Mouse (Mus musculus): ENCODE measurements around the gene Fes. TPM values are rescaled to one million over a fixed set of nuclear protein-coding genes. Genes with fewer than 3 reads are reported as not detected.

Fes gene
- polyA plus RNA-seq (2015; fragmentation: Nextera tagmentation; extraction: Ambion mirVana) = 6.0 and 7.7 TPM in 2 replicates

DNA sequence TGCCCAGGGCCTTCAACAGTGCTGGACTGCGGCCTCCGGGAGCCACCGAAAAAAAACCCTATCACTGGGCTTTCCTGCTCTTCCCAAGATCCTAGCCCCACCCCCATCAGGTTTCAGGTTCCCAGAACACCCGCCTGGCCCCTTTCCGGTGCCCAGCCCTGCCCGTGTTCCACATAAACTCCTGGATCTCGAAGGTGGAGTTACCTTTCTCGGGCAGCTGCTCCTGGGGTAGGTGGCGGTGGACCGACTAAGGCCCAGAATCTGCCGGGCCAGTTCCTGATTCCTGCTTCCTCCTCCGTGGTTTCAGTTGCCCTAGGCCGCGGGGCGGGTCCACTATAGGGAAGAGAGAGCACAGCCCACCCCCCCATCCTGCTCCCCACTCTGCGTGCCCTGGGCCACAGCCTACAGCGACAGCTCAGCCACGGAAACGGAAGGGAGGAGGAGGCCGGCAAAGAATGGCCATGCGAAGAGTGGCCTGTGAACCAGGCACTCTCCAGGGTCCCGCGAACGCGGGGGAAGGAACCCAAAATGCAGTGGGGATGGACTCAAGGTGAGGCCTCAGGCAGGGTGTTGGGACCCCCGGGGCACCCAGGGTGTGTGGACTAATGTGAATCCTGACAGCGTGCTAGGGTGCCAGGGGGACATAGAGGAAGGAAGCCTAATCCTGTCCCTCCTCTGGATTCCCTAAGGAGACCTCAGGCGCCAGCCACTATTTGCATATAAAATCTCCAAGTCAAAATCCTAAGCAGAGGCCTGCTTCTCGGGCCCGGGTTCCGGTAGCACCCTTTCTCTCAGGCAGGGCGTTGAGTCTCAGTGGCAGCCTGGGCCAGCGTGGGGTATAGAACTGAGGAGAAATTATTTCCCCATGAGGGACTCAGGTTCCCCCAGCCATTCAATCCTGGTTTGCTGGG lies at the start of gene Fes:
Fes (minus strand) TSS at position 314 of the 911 bp plus-strand sequence.

GRCm38 (mm10) chr7:80405188-80405695 lies 17.5 kb upstream of the Fes start, which contains the start of gene Furin:
Furin (minus strand) TSS chr7:80405436.

DNA sequence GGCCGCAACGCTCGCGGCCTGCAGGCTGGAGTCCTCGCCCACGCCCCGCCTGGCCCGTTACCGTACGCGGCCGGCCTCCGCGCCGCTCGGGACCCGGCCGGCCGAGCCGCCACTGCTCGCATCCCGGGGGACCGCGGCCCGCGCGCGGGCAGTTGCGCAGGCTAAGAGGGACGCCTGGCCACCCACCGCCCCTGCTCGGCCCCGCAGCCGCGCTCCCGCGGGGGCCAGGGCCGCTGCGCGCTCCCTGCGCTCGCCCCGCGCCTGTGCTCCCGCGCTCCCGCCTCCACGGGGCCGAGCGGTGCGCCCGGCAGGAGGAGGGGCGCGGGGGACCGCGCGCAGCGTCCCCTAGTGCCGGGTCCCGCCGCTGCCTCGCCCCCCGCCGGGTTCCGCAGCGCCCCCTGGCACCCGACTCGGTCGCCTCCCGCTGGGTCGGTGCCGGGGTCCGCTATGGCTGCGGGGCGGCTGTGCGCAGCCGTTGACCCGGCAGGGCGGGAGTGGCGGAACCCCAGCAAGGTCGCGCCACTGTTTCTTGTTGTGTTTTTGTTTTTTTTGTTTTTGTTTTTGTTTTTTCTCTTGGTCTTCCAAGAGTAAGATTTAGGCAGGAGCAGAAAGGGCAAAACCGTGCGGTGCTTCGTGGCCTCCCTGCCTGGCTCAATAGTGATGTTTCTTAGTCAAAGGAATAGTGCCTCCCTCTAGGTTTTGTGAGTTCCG lies 16.6 kb downstream of the Fes start, which contains the start of gene Man2a2:
Man2a2 (minus strand) TSS at position 335 of the 711 bp plus-strand sequence.

DNA sequence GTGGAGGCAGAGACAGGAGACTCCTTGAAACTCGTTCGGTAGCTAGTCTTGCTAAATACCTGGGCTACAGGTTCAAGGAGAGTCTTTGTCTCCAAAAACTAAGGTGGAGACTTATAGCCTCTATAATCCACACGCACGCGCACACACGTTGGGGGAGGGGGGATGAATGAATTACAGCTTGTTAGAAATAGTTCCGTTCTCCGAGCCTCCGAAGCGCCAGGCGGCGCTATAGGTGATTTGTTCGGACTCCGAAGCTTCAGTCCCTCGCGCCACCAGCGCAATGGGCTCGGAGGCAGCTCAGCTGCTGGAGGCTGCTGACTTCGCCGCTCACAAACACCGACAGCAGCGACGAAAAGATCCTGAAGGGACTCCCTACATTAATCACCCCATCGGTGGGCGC lies 44.9 kb downstream of the Fes start, which contains the start of gene Hddc3:
Hddc3 (plus strand) TSS at position 247 of the 400 bp plus-strand sequence.

DNA sequence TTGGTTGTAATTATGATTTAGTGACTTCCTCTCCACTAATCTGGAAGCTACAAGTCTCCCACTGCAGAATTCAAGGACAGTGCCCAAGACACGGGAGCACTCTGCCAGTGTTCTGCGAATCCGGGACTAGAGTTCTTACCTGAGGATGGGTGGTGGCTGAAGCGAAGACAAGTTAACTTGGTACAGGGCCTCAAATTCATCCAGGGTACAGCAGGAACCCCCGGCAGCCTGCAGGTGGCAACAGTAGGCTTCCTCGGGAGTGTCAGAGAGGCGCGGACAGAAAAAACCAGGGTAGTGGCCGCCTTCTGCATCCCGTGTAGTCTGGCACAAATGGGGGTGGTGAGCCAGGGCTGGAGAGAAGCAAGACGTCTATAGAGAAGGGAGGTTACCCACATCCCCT lies 47.0 kb downstream of the Fes start, which contains the start of gene Unc45a:
Unc45a (minus strand) TSS at position 213 of the 400 bp plus-strand sequence.

Other genes starting within 250 kb of the Fes start
- gene Sema4b, start 201.1 kb downstream of the Fes start, polyA plus RNA-seq (2015; fragmentation: Nextera tagmentation; extraction: Ambion mirVana) = 15.1 and 26.1 TPM in 2 replicates
- 69.0 and 96.2 TPM in 2 replicates for gene Cib1, start 155.1 kb downstream of the Fes start, polyA plus RNA-seq (2015; fragmentation: Nextera tagmentation; extraction: Ambion mirVana)
- gene Gdpgp1, start 155.1 kb downstream of the Fes start, polyA plus RNA-seq (2015; fragmentation: Nextera tagmentation; extraction: Ambion mirVana) = 3.1 and 3.8 TPM in 2 replicates
- 1.5 and 2.5 TPM in 2 replicates for gene Ttll13, start 141.6 kb downstream of the Fes start, polyA plus RNA-seq (2015; fragmentation: Nextera tagmentation; extraction: Ambion mirVana)
- 58.0 and 82.2 TPM in 2 replicates for gene Ngrn, start 126.7 kb downstream of the Fes start, polyA plus RNA-seq (2015; fragmentation: Nextera tagmentation; extraction: Ambion mirVana)
- 7.8 and 11.2 TPM in 2 replicates for gene Vps33b, start 118.3 kb downstream of the Fes start, polyA plus RNA-seq (2015; fragmentation: Nextera tagmentation; extraction: Ambion mirVana)
- gene Prc1, start 93.5 kb downstream of the Fes start, polyA plus RNA-seq (2015; fragmentation: Nextera tagmentation; extraction: Ambion mirVana) = 30.0 and 34.1 TPM in 2 replicates
- gene Rccd1, start 63.5 kb downstream of the Fes start, polyA plus RNA-seq (2015; fragmentation: Nextera tagmentation; extraction: Ambion mirVana) = 3.2 and 6.4 TPM in 2 replicates
- gene Unc45a, start 46.9 kb downstream of the Fes start, polyA plus RNA-seq (2015; fragmentation: Nextera tagmentation; extraction: Ambion mirVana) = 23.6 and 27.4 TPM in 2 replicates
- gene Hddc3, start 44.8 kb downstream of the Fes start, polyA plus RNA-seq (2015; fragmentation: Nextera tagmentation; extraction: Ambion mirVana) = 17.7 and 19.8 TPM in 2 replicates
- 12.8 and 18.1 TPM in 2 replicates for gene Man2a2, start 16.6 kb downstream of the Fes start, polyA plus RNA-seq (2015; fragmentation: Nextera tagmentation; extraction: Ambion mirVana)
- 15.9 and 30.9 TPM in 2 replicates for gene Furin, start 17.5 kb upstream of the Fes start, polyA plus RNA-seq (2015; fragmentation: Nextera tagmentation; extraction: Ambion mirVana)
- gene Blm, start 147.2 kb upstream of the Fes start, polyA plus RNA-seq (2015; fragmentation: Nextera tagmentation; extraction: Ambion mirVana) = 4.1 and 6.7 TPM in 2 replicates

Measured in adrenal gland, postnatal 0 days (tissue).